Mouse (Mus musculus): ENCODE data around the gene Mapt. TPM values are rescaled to one million over a fixed set of nuclear protein-coding genes. Genes with fewer than 3 reads are reported as not detected.

Mapt gene
- total RNA-seq (2014; rRNA removed) (1.5 and 1.6 TPM in 2 replicates), polyA plus RNA-seq (2012; rRNA removed) (1.2 and 1.4 TPM in 2 replicates)

GRCm38 (mm10) chr11:104231041-104231911, at the start of gene Mapt:
TSS of gene Mapt (plus strand) at chr11:104231390.
- peak within 1 kb of the TSS; percentile 95 for H3K9ac ChIP-seq (ENCODE audit: low read depth, low read length)

DNA sequence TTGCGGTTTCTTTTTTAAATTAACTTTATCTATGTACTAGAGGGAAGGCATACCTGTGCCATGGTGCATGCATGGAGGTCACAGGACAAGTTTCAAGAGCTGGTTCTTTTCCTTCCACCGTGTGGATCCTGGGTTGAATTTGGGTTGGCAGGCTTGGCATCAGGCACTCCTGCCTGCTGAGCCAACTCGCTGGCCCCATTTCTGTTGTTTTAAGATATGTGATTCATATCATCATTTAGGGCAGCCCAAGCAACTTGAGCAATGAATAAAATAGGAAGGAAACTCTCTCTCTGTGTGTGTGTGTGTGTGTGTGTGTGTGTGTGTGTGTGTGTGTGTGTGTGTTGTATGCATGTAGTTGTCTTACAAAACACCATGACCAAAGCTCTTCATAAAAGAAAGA, 49.0 kb upstream of the Mapt start:
- no peaks in the 10 kb centered on the region for H3K27me3 ChIP-seq (ENCODE audit: control insufficient read depth, insufficient read depth, low read length)
- H3K9ac ChIP-seq (ENCODE audit: low read depth, low read length), result no peak overlapping the region
- DNase-seq (ENCODE audit: extremely low read depth, low read depth, low spot score), result no peak
- H3K4me1 ChIP-seq (ENCODE audit: control insufficient read depth, insufficient read depth, low read length), result no peaks in the 10 kb centered on the region
- no peak overlapping the region for H3K4me3 ChIP-seq (ENCODE audit: insufficient read depth, low read depth, low read length)
- no peaks in the 10 kb centered on the region for H3K36me3 ChIP-seq (ENCODE audit: control insufficient read depth, insufficient read depth, low read length)
- H3K27ac ChIP-seq (replicated peaks; ENCODE audit: insufficient read depth, low read depth, low read length), result no peak overlapping the region
- TF ChIP-seq POLR2A (IDR thresholded peaks at IDR 0.05; ENCODE audit: extremely low read depth, insufficient read depth, low read length) (no peak), CTCF (IDR thresholded peaks at IDR 0.05; ENCODE audit: low read depth, low read length) (no peak)
- H3K79me2 ChIP-seq (ENCODE audit: control insufficient read depth, insufficient read depth, low read length), result no peaks in the 10 kb centered on the region
- WGBS, result 71% methylated on average over 3 of the region's 3 CpGs

More at GRCm38 (mm10) chr11:104231041-104231911, at the start of gene Mapt:
- Histone ChIP-seq H3K4me1 (ENCODE audit: control insufficient read depth, insufficient read depth, low read length) (peaks cover 14% of the 10 kb centered on the region; the same call in 1 of the 2 replicates), H3K4me3 (ENCODE audit: insufficient read depth, low read depth, low read length) (peak within 1 kb of the TSS; percentile 98), H3K27me3 (ENCODE audit: control insufficient read depth, insufficient read depth, low read length) (peaks cover 15% of the 10 kb centered on the region), H3K79me2 (ENCODE audit: control insufficient read depth, insufficient read depth, low read length) (no peaks in the 10 kb centered on the region), H3K27ac (replicated peaks; ENCODE audit: insufficient read depth, low read depth, low read length) (0 out of 2 replicates have a peak within 1 kb of the TSS, but pooled peaks have one; percentile 18), H3K36me3 (ENCODE audit: control insufficient read depth, insufficient read depth, low read length) (no peaks in the 10 kb centered on the region)
- WGBS, result under 1% methylated on average over 84 of the region's 94 CpGs
- TF ChIP-seq POLR2A (IDR thresholded peaks at IDR 0.05; ENCODE audit: extremely low read depth, insufficient read depth, low read length) (0 out of 2 replicates have a peak, but pooled peaks have one; percentile 20), CTCF (IDR thresholded peaks at IDR 0.05; ENCODE audit: low read depth, low read length) (peak; percentile 90)
- DNase-seq (ENCODE audit: extremely low read depth, low read depth, low spot score), result peak; percentile 47

DNA sequence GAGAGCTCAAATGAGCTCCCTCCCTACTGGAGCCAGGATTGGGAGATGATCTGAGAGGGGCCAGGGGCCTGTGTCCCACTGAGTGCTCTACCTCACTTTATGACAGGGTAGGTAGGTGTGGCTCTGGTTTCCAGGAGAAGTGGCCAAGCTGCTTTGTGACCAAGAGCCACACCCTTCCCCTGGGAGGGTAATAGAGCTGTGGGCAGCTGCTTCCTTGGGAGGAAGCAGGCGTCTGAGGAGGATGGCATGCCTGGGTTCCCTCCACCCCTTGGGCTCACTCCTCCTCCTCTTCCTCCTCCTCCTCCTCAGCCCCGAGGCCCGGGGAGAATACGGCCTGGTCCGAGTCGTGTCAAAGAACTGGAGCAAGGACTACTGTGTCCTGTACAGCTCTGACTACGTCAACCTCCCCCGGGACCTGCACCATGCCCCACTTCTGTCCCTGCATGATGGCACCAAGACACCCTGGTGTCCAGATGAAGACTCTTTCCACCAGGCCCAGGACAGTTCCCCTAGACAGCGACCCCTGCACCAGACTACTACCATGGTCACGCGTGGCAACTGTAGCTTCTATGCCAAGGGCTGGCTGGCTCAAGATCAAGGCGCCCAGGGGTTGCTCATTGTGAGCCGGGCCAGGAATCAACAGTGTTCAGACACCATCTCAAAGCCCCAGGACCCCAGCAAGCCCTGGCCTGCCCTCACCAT, 44.9 kb upstream of the Mapt start, which contains the start of gene Sppl2c:
Gene Sppl2c, plus strand, starts transcription at position 193 of the 702 bp plus-strand sequence.
- no peak for DNase-seq (ENCODE audit: extremely low read depth, low read depth, low spot score)
- Histone ChIP-seq H3K27me3 (ENCODE audit: control insufficient read depth, insufficient read depth, low read length) (no peaks in the 10 kb centered on the region), H3K4me1 (ENCODE audit: control insufficient read depth, insufficient read depth, low read length) (no peaks in the 10 kb centered on the region), H3K4me3 (ENCODE audit: insufficient read depth, low read depth, low read length) (no peak within 1 kb of the TSS), H3K79me2 (ENCODE audit: control insufficient read depth, insufficient read depth, low read length) (no peaks in the 10 kb centered on the region), H3K9ac (ENCODE audit: low read depth, low read length) (no peak within 1 kb of the TSS), H3K36me3 (ENCODE audit: control insufficient read depth, insufficient read depth, low read length) (no peaks in the 10 kb centered on the region), H3K27ac (replicated peaks; ENCODE audit: insufficient read depth, low read depth, low read length) (no peak within 1 kb of the TSS)
- 79% methylated on average over 13 of the region's 13 CpGs for WGBS
- TF ChIP-seq CTCF (IDR thresholded peaks at IDR 0.05; ENCODE audit: low read depth, low read length) (no peak), POLR2A (IDR thresholded peaks at IDR 0.05; ENCODE audit: extremely low read depth, insufficient read depth, low read length) (no peak)

- no peak for TF ChIP-seq CTCF (IDR thresholded peaks at IDR 0.05; ENCODE audit: low read depth, low read length)
- TF ChIP-seq POLR2A (IDR thresholded peaks at IDR 0.05; ENCODE audit: extremely low read depth, insufficient read depth, low read length), result no peak
- Histone ChIP-seq H3K27ac (replicated peaks; ENCODE audit: insufficient read depth, low read depth, low read length) (no peak overlapping the region), H3K27me3 (ENCODE audit: control insufficient read depth, insufficient read depth, low read length) (no peaks in the 10 kb centered on the region), H3K79me2 (ENCODE audit: control insufficient read depth, insufficient read depth, low read length) (no peaks in the 10 kb centered on the region), H3K9ac (ENCODE audit: low read depth, low read length) (no peak overlapping the region), H3K36me3 (ENCODE audit: control insufficient read depth, insufficient read depth, low read length) (no peaks in the 10 kb centered on the region), H3K4me3 (ENCODE audit: insufficient read depth, low read depth, low read length) (no peak overlapping the region), H3K4me1 (ENCODE audit: control insufficient read depth, insufficient read depth, low read length) (no peaks in the 10 kb centered on the region)
- DNase-seq (ENCODE audit: extremely low read depth, low read depth, low spot score), result no peak
- WGBS, result 85% methylated on average over 9 of the region's 9 CpGs
These were observed 44.4 kb upstream of the Mapt start for GRCm38 (mm10) chr11:104186837-104187150.

DNA sequence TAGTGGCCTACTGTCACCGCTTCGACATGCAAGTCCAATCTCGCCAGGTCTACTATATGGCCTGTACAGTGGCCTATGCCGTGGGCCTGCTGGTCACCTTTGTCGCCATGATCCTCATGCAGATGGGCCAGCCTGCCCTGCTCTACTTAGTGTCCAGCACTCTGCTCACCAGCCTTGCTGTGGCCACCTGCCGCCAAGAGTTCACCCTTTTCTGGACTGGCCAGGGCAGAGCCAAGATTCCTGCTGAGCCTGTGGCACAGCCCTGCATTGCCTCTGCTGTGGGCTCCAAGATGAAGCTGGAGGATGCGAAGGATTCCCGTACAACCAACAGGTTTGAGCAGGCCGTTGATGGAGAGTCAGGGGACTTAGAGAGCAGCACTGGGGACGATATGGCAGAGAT, 43.4 kb upstream of the Mapt start:
- H3K4me1 ChIP-seq (ENCODE audit: control insufficient read depth, insufficient read depth, low read length), result no peaks in the 10 kb centered on the region
- no peaks in the 10 kb centered on the region for H3K27me3 ChIP-seq (ENCODE audit: control insufficient read depth, insufficient read depth, low read length)
- H3K9ac ChIP-seq (ENCODE audit: low read depth, low read length), result no peak overlapping the region
- 91% methylated on average over 10 of the region's 10 CpGs for WGBS
- TF ChIP-seq CTCF (IDR thresholded peaks at IDR 0.05; ENCODE audit: low read depth, low read length) (no peak), POLR2A (IDR thresholded peaks at IDR 0.05; ENCODE audit: extremely low read depth, insufficient read depth, low read length) (no peak)
- no peak overlapping the region for H3K4me3 ChIP-seq (ENCODE audit: insufficient read depth, low read depth, low read length)
- no peak for DNase-seq (ENCODE audit: extremely low read depth, low read depth, low spot score)
- H3K36me3 ChIP-seq (ENCODE audit: control insufficient read depth, insufficient read depth, low read length), result no peaks in the 10 kb centered on the region
- no peaks in the 10 kb centered on the region for H3K79me2 ChIP-seq (ENCODE audit: control insufficient read depth, insufficient read depth, low read length)
- H3K27ac ChIP-seq (replicated peaks; ENCODE audit: insufficient read depth, low read depth, low read length), result no peak overlapping the region
